Mouse (Mus musculus) CH12.LX (cell line): ENCODE measurements around the gene Gm45785. TPM values are rescaled to one million over a fixed set of nuclear protein-coding genes. Genes with fewer than 3 reads are reported as not detected.
A peak's percentile ranks its signal among the peaks of the same experiment; 100 is the strongest.

ENCODE experiments used
- DNase-seq: peaks from one replicate; pipeline ENCODE4 v3.0.0-alpha.2; 2013; ENCODE audit errors: extremely low read depth
- H3K27ac ChIP-seq: 2 replicates; pipeline ENCODE4 v1.5.1; 2012; ENCODE audit warnings: low read depth, mild to moderate bottlenecking, control low read depth, moderate library complexity; ENCODE audit not compliant: insufficient read depth
- H3K27me3 ChIP-seq: replicated peaks from 2 replicates; pipeline ENCODE3; 2012; ENCODE audit warnings: inconsistent platforms
- H3K36me3 ChIP-seq, 2 experiments: replicated peaks in 1 of 2; 2 replicates each; pipeline versions ENCODE3 to v1.6.1; 2012; ENCODE audit warnings: inconsistent platforms in 1 of 2, low read length in 1 of 2, mild to moderate bottlenecking in 1 of 2, mixed read lengths in 1 of 2, moderate library complexity in 1 of 2; ENCODE audit not compliant: control insufficient read depth in 1 of 2, insufficient read depth in 1 of 2
- H3K4me1 ChIP-seq, 2 experiments: 2 replicates each; pipeline ENCODE4 v1.6.1; 2012; ENCODE audit warnings: inconsistent platforms in 1 of 2, moderate library complexity in 1 of 2; ENCODE audit not compliant: insufficient read depth in 2 of 2, control insufficient read depth in 1 of 2
- H3K4me2 ChIP-seq: 2 replicates; pipeline ENCODE4 v1.6.1; 2012; ENCODE audit warnings: low read depth, mild to moderate bottlenecking, control low read depth; ENCODE audit not compliant: poor library complexity, insufficient read depth, severe bottlenecking
- H3K4me3 ChIP-seq, 3 experiments: fragments of 150-350 bp in 1 of 3; sonication (generic) in 1 of 3; replicated peaks in 1 of 3; 2 replicates each; pipeline versions ENCODE3 to v1.5.1; 2011 to 2012; ENCODE audit warnings: low read depth in 2 of 3, low read length in 2 of 3, mild to moderate bottlenecking in 2 of 3, moderate library complexity in 2 of 3, control low read depth in 1 of 3, improper control_type of control experiment in 1 of 3, inconsistent platforms in 1 of 3, mixed read lengths in 1 of 3; ENCODE audit not compliant: poor library complexity in 1 of 3
- H3K79me2 ChIP-seq: replicated peaks from 2 replicates; pipeline ENCODE4 v1.6.1; 2012; ENCODE audit warnings: mild to moderate bottlenecking, moderate library complexity; ENCODE audit not compliant: control insufficient read depth, poor library complexity, insufficient read depth, severe bottlenecking; ENCODE audit errors: extremely low read depth
- H3K9ac ChIP-seq: 2 replicates; pipeline ENCODE4 v1.6.1; 2012; ENCODE audit warnings: low read depth, mild to moderate bottlenecking, control low read depth, moderate library complexity; ENCODE audit not compliant: insufficient read depth
- H3K9me3 ChIP-seq: replicated peaks from 2 replicates; pipeline ENCODE3; 2012; ENCODE audit warnings: low read length, inconsistent platforms, mixed read lengths
- CHD1 ChIP-seq: IDR thresholded peaks from 2 replicates; pipeline ENCODE4 v1.6.1; 2012; ENCODE audit warnings: low read depth, low read length, improper control_type of control experiment, inconsistent platforms
- CTCF ChIP-seq, 2 experiments: IDR thresholded peaks in 1 of 2; conservative IDR thresholded peaks in 1 of 2; 2 replicates each; pipeline ENCODE4 v1.5.1; 2011 to 2012; ENCODE audit warnings: low read depth in 2 of 2, low read length in 2 of 2, improper control_type of control experiment in 1 of 2, inconsistent platforms in 1 of 2, mild to moderate bottlenecking in 1 of 2, moderate library complexity in 1 of 2
- E2F4 ChIP-seq: IDR thresholded peaks from 2 replicates; pipeline ENCODE4 v1.6.1; 2011; ENCODE audit warnings: low read depth, low read length, improper control_type of control experiment; ENCODE audit not compliant: insufficient replicate concordance
- EP300 ChIP-seq: IDR thresholded peaks from 2 replicates; pipeline ENCODE4 v1.6.1; 2011; ENCODE audit warnings: low read length, improper control_type of control experiment
- HCFC1 ChIP-seq: IDR thresholded peaks from 2 replicates; pipeline ENCODE4 v1.6.1; 2012; ENCODE audit warnings: low read depth, mild to moderate bottlenecking, inconsistent platforms, low read length, improper control_type of control experiment
- IRF4 ChIP-seq: IDR thresholded peaks from 2 replicates; pipeline ENCODE4 v1.6.1; 2014; ENCODE audit warnings: low read depth, mild to moderate bottlenecking, inconsistent platforms, low read length, improper control_type of control experiment
- JUN ChIP-seq: IDR thresholded peaks from 2 replicates; pipeline ENCODE4 v1.6.1; 2011; ENCODE audit warnings: low read depth, mild to moderate bottlenecking, low read length, improper control_type of control experiment, moderate library complexity; ENCODE audit not compliant: insufficient read depth
- JUND ChIP-seq: conservative IDR thresholded peaks from 2 replicates; pipeline ENCODE4 v1.6.1; 2011; ENCODE audit warnings: low read depth, low read length, improper control_type of control experiment
- KAT2A ChIP-seq: IDR thresholded peaks from 2 replicates; pipeline ENCODE4 v1.6.1; 2012; ENCODE audit warnings: low read length, improper control_type of control experiment, inconsistent platforms; ENCODE audit not compliant: insufficient replicate concordance
- MAX ChIP-seq: IDR thresholded peaks from 2 replicates; pipeline ENCODE4 v1.6.1; 2011; ENCODE audit warnings: low read length, improper control_type of control experiment
- MAZ ChIP-seq: IDR thresholded peaks from 2 replicates; pipeline ENCODE4 v1.6.1; 2012; ENCODE audit warnings: low read depth, mild to moderate bottlenecking, inconsistent platforms, low read length, improper control_type of control experiment, moderate library complexity
- MYC ChIP-seq: IDR thresholded peaks from 2 replicates; pipeline ENCODE4 v1.6.1; 2011; ENCODE audit warnings: low read depth, mild to moderate bottlenecking, improper control_type of control experiment, low read length
- NELFE ChIP-seq: IDR thresholded peaks from 2 replicates; pipeline ENCODE4 v1.6.1; 2011; ENCODE audit warnings: low read depth, low read length, improper control_type of control experiment
- POLR2AphosphoS2 ChIP-seq: IDR thresholded peaks from 2 replicates; pipeline ENCODE4 v1.6.1; 2011; ENCODE audit warnings: low read depth, low read length, improper control_type of control experiment
- RAD21 ChIP-seq: IDR thresholded peaks from 2 replicates; pipeline ENCODE4 v1.6.1; 2011; ENCODE audit warnings: low read depth, mild to moderate bottlenecking, low read length, improper control_type of control experiment, moderate library complexity
- SIN3A ChIP-seq: IDR thresholded peaks from 2 replicates; pipeline ENCODE4 v1.6.1; 2012; ENCODE audit warnings: low read length, improper control_type of control experiment, inconsistent platforms
- SMC3 ChIP-seq: IDR thresholded peaks from 2 replicates; pipeline ENCODE4 v1.6.1; 2011; ENCODE audit warnings: low read depth, low read length, improper control_type of control experiment
- TCF12 ChIP-seq: IDR thresholded peaks from 2 replicates; pipeline ENCODE4 v1.6.1; 2014; ENCODE audit warnings: low read depth, mild to moderate bottlenecking, inconsistent platforms, low read length, improper control_type of control experiment
- USF1 ChIP-seq: IDR thresholded peaks from 2 replicates; pipeline ENCODE4 v1.6.1; 2014; ENCODE audit warnings: low read depth, mild to moderate bottlenecking, inconsistent platforms, low read length, improper control_type of control experiment
- USF2 ChIP-seq: conservative IDR thresholded peaks from 2 replicates; pipeline ENCODE4 v1.6.1; 2011; ENCODE audit warnings: low read depth, low read length, improper control_type of control experiment
- ZC3H11A ChIP-seq: IDR thresholded peaks from 2 replicates; pipeline ENCODE4 v1.6.1; 2012; ENCODE audit warnings: low read depth, mild to moderate bottlenecking, inconsistent platforms, low read length, improper control_type of control experiment
- ZKSCAN1 ChIP-seq: IDR thresholded peaks from 2 replicates; pipeline ENCODE4 v1.6.1; 2012; ENCODE audit warnings: low read depth, inconsistent platforms, low read length, improper control_type of control experiment, borderline replicate concordance
- ZMIZ1 ChIP-seq: IDR thresholded peaks from 2 replicates; pipeline ENCODE4 v1.6.1; 2012; ENCODE audit warnings: low read depth, mild to moderate bottlenecking, inconsistent platforms, low read length, improper control_type of control experiment
- ZNF384 ChIP-seq: IDR thresholded peaks from 2 replicates; pipeline ENCODE4 v1.6.1; 2012; ENCODE audit warnings: low read depth, low read length, improper control_type of control experiment, inconsistent platforms
- dilution Hi-C: fragments of 300-500 bp; cut with MboI; formaldehyde crosslinking; loops from 2 replicates; pipeline ENCODE4 v1.14.3; 2020; ENCODE audit warnings: low sequenced_read_pairs; ENCODE audit not compliant: extremely low pct_unique_long_range_greater_than_20kb, extremely low pct_ligation_motif_present
- in situ Hi-C: fragments of 300-500 bp; cut with MboI; formaldehyde crosslinking; loops from 3 replicates; pipeline ENCODE4 v1.14.3; 2019; ENCODE audit warnings: low sequenced_read_pairs, low pct_ligation_motif_present, low pct_unique_long_range_greater_than_20kb, mixed read lengths
- polyA plus RNA-seq: library from polyadenylated mRNA; unstranded; fragments of >175 nt; gene quantifications from 2 replicates; pipeline ENCODE4 v1.2.1, GENCODE M21; 2012; ENCODE audit warnings: low read depth; ENCODE audit not compliant: insufficient read length
- total RNA-seq, 2 experiments: library from RNA; depleted of rRNA; stranded (reverse); fragments of 300-350 nt in 1 of 2; fragments of >200 nt in 1 of 2; gene quantifications; 2 replicates each; pipeline ENCODE4 v1.2.3; 2012 to 2014

Gene Gm45785
- total and polyA plus RNA-seq, 3 experiments = not detected

GRCm38 (mm10) chr7:140846676-140847075, 9.5 kb downstream of the Gm45785 start:
- H3K4me1 ChIP-seq = peaks cover 0 to 5% of the 10 kb centered on the region in 2 experiments; a peak in 2 of 4 replicates
- in situ Hi-C loops = loop anchor here (5.0 to 25.0 kb wide), 3 partner anchors 206 to 759 kb away; partner anchors contain the start of genes Caly, Prap1 and Rnh1

GRCm38 (mm10) chr7:140845683-140846082, 10.4 kb downstream of the Gm45785 start:
- Histone ChIP-seq H3K27ac (no peak overlapping the region), H3K4me1 (peaks cover 0 to 5% of the 10 kb centered on the region in 2 experiments; a peak in 2 of 4 replicates), H3K27me3 (peaks cover 59% of the 10 kb centered on the region), H3K9ac (no peak overlapping the region), H3K4me2 (no peak overlapping the region), H3K4me3 (no peak overlapping the region), H3K36me3 (peaks cover 0 to 5% of the 10 kb centered on the region in 2 experiments), H3K79me2 (no peaks in the 10 kb centered on the region), H3K9me3 (no peaks in the 10 kb centered on the region)
- in situ Hi-C loops (loop anchor here (5.0 to 25.0 kb wide), 3 partner anchors 207 to 758 kb away; partner anchors contain the start of genes Caly, Prap1 and Rnh1), dilution Hi-C loops (no loop called here)
- TF ChIP-seq NELFE (no peak), CTCF (conservative IDR thresholded peaks at IDR 0.05 in 1 of 2, IDR thresholded peaks at IDR 0.05 in 1 of 2; ENCODE audit: low read depth in 2 of 2, low read length in 2 of 2) (peak in 1 of 2 experiments; percentile 26; a peak in 2 of 4 replicates)
- DNase-seq = no peak

More at GRCm38 (mm10) chr7:140846676-140847075, 9.5 kb downstream of the Gm45785 start:
- no peak for DNase-seq
- Histone ChIP-seq H3K9me3 (no peaks in the 10 kb centered on the region), H3K4me2 (no peak overlapping the region), H3K27me3 (peaks cover 52% of the 10 kb centered on the region), H3K36me3 (peaks cover 4 to 11% of the 10 kb centered on the region in 2 experiments), H3K27ac (no peak overlapping the region), H3K79me2 (no peaks in the 10 kb centered on the region), H3K4me3 (no peak overlapping the region), H3K9ac (no peak overlapping the region)
- no peak for TF ChIP-seq JUN
- no peak for TF ChIP-seq HCFC1
- no peak for TF ChIP-seq KAT2A
- no peak for TF ChIP-seq MAX
- TF ChIP-seq ZNF384 = no peak
- dilution Hi-C loops = no loop called here

- Histone ChIP-seq H3K4me3 (no peak within 1 kb of the TSS), H3K4me1 (peaks cover 0 to 5% of the 10 kb centered on the region in 2 experiments; a peak in 2 of 4 replicates), H3K79me2 (no peaks in the 10 kb centered on the region), H3K27me3 (peaks cover 64% of the 10 kb centered on the region), H3K36me3 (no peaks in the 10 kb centered on the region), H3K4me2 (no peak within 1 kb of the TSS; the same call in 1 of the 2 replicates), H3K9ac (no peak within 1 kb of the TSS), H3K27ac (no peak within 1 kb of the TSS), H3K9me3 (no peaks in the 10 kb centered on the region)
- in situ Hi-C loops = loop anchor here (5.0 to 25.0 kb wide), 4 partner anchors 57 to 758 kb away; partner anchors contain the start of genes Caly, Cox8b, Prap1 and Rnh1
- DNase-seq = peak; percentile 90
- dilution Hi-C loops = no loop called here
- TF ChIP-seq SMC3 (peak; percentile 99), HCFC1 (no peak), RAD21 (peak; percentile 96), ZKSCAN1 (no peak), SIN3A (no peak), CHD1 (no peak), TCF12 (no peak), ZNF384 (no peak), USF2 (no peak), E2F4 (no peak), IRF4 (no peak), JUN (no peak), MAZ (0 out of 2 replicates have a peak, but pooled peaks have one; percentile 28), MYC (0 out of 2 replicates have a peak, but pooled peaks have one; percentile 33), ZMIZ1 (no peak), EP300 (no peak), POLR2AphosphoS2 (no peak), JUND (no peak), USF1 (no peak), ZC3H11A (peak; percentile 90)
Observed at GRCm38 (mm10) chr7:140844905-140845665, 11.0 kb downstream of the Gm45785 start, which contains the start of gene Scgb1c1. Gene Scgb1c1 (plus strand): TSS chr7:140845547.
